In genomic region chr6:112857057-112857456, GRCm38 (mm10) we compare ENCODE assay signal across 17 mouse cellular contexts.
DNase-seq lines count a peak whose midpoint lies in the region; ATAC-seq and TF ChIP-seq lines count a peak whose summit lies in the region.
"Had no signal": no experiment of that assay in that cellular context is flagged by ENCODE, and none has a peak within 500 bp of the region (broad histone marks: within the 10 kb centered on the region; RNA-seq: fewer than 3 reads in every experiment).

No protein-coding gene starts in this region.

- no peak for ATAC-seq in midbrain, postnatal 0 days (ENCODE audit: low FRiP score)
- peak; percentile 60 for ATAC-seq in forebrain, embryonic 16.5 days
- ATAC-seq in hindbrain, postnatal 0 days = peak; percentile 49
- peak; percentile 49 for ATAC-seq in neural tube, embryonic 14.5 days (ENCODE audit: low read depth)
- ATAC-seq: intestine, embryonic 15.5 days; liver, embryonic 12.5 days had no signal

- no peaks in the 10 kb centered on the region for H3K27me3 ChIP-seq in midbrain, embryonic 10.5 days (ENCODE audit: low read depth, poor library complexity, severe bottlenecking)
- H3K27me3 ChIP-seq in midbrain, postnatal 0 days (ENCODE audit: insufficient read depth, low read length) = no peaks in the 10 kb centered on the region
- H3K27me3 ChIP-seq in forebrain, embryonic 16.5 days (replicated peaks; ENCODE audit: control insufficient read depth, insufficient read depth, low read length) = no peaks in the 10 kb centered on the region
- H3K27me3 ChIP-seq in hindbrain, postnatal 0 days (ENCODE audit: insufficient read depth, low read length) = no peaks in the 10 kb centered on the region
- H3K27me3 ChIP-seq in neural tube, embryonic 14.5 days (ENCODE audit: control insufficient read depth, insufficient read depth, low read length) = no peaks in the 10 kb centered on the region
- H3K27me3 ChIP-seq: CH12.LX; intestine, embryonic 15.5 days; liver, embryonic 12.5 days; lung, embryonic 15.5 days had no signal

- 66% methylated on average over 6 of the region's 6 CpGs for WGBS in midbrain, embryonic 10.5 days
- 15% methylated on average over 6 of the region's 6 CpGs for WGBS in midbrain, postnatal 0 days
- WGBS in forebrain, embryonic 16.5 days = 16% methylated on average over 6 of the region's 6 CpGs
- 6% methylated on average over 6 of the region's 6 CpGs for WGBS in hindbrain, postnatal 0 days
- WGBS in neural tube, embryonic 14.5 days = 10% methylated on average over 6 of the region's 6 CpGs

- no peak overlapping the region for H3K9ac ChIP-seq in midbrain, postnatal 0 days (replicated peaks; ENCODE audit: low read length, poor library complexity, severe bottlenecking)
- H3K9ac ChIP-seq in forebrain, embryonic 16.5 days (replicated peaks; ENCODE audit: low read depth, low read length) = no peak overlapping the region
- H3K9ac ChIP-seq in hindbrain, postnatal 0 days (replicated peaks; ENCODE audit: low read length) = no peak overlapping the region
- no peak overlapping the region for H3K9ac ChIP-seq in neural tube, embryonic 14.5 days (replicated peaks; ENCODE audit: low read depth, low read length)
- H3K9ac ChIP-seq: intestine, embryonic 15.5 days; liver, embryonic 12.5 days; lung, embryonic 15.5 days had no signal

- no peak for DNase-seq in midbrain, embryonic 10.5 days (ENCODE audit: low spot score)
- no peak for DNase-seq in midbrain, postnatal 0 days (ENCODE audit: low spot score)
- DNase-seq in hindbrain, postnatal 0 days (ENCODE audit: low spot score) = no peak
- no peak for DNase-seq in kidney, postnatal 10 days
- no peak for DNase-seq in T-cell, adult 2 months (ENCODE audit: low spot score)
- DNase-seq in kidney, postnatal 25 days = no peak
- DNase-seq: cerebellum, postnatal 25 days; heart, postnatal 14 days; right cerebral cortex, postnatal 25 days had no signal

- H3K4me3 ChIP-seq in midbrain, embryonic 10.5 days = no peak overlapping the region
- H3K4me3 ChIP-seq in midbrain, postnatal 0 days (ENCODE audit: low read depth, low read length) = no peak overlapping the region
- no peak overlapping the region for H3K4me3 ChIP-seq in forebrain, embryonic 16.5 days (replicated peaks; ENCODE audit: low read length)
- H3K4me3 ChIP-seq in hindbrain, postnatal 0 days (ENCODE audit: low read length) = no peak overlapping the region
- H3K4me3 ChIP-seq in neural tube, embryonic 14.5 days (ENCODE audit: low read depth, low read length) = no peak overlapping the region
- H3K4me3 ChIP-seq: heart, embryonic 10.5 days; intestine, embryonic 15.5 days; limb, embryonic 10.5 days; liver, embryonic 12.5 days; lung, embryonic 15.5 days had no signal

- no peak overlapping the region for H3K4me2 ChIP-seq in midbrain, postnatal 0 days (ENCODE audit: low read depth, low read length, poor library complexity, severe bottlenecking)
- no peak overlapping the region for H3K4me2 ChIP-seq in forebrain, embryonic 16.5 days (ENCODE audit: low read length)
- H3K4me2 ChIP-seq in hindbrain, postnatal 0 days (ENCODE audit: low read depth, low read length) = no peak overlapping the region
- H3K4me2 ChIP-seq in neural tube, embryonic 14.5 days (ENCODE audit: low read depth, low read length) = no peak overlapping the region
- H3K4me2 ChIP-seq: intestine, embryonic 15.5 days; liver, embryonic 12.5 days; lung, embryonic 15.5 days had no signal

- peak overlapping the region; percentile 46 for H3K27ac ChIP-seq in midbrain, embryonic 10.5 days (replicated peaks)
- no peak overlapping the region for H3K27ac ChIP-seq in midbrain, postnatal 0 days (ENCODE audit: low read depth, low read length)
- no peak overlapping the region for H3K27ac ChIP-seq in forebrain, embryonic 16.5 days (ENCODE audit: low read length)
- 0 out of 2 replicates have a peak overlapping the region, but pooled peaks have one; percentile 0 for H3K27ac ChIP-seq in hindbrain, postnatal 0 days
- no peak overlapping the region for H3K27ac ChIP-seq in neural tube, embryonic 14.5 days (ENCODE audit: low read depth, low read length)
- H3K27ac ChIP-seq: heart, embryonic 10.5 days; intestine, embryonic 15.5 days; limb, embryonic 10.5 days; liver, embryonic 12.5 days; lung, embryonic 15.5 days had no signal

- no peak for TF ChIP-seq CTCF in midbrain, postnatal 0 days (IDR thresholded peaks at IDR 0.05)
- TF ChIP-seq CTCF in hindbrain, postnatal 0 days (IDR thresholded peaks at IDR 0.05; ENCODE audit: low read depth) = no peak

- peaks cover 18% of the 10 kb centered on the region for H3K36me3 ChIP-seq in midbrain, embryonic 10.5 days
- H3K36me3 ChIP-seq in midbrain, postnatal 0 days (ENCODE audit: insufficient read depth, low read length) = no peaks in the 10 kb centered on the region
- H3K36me3 ChIP-seq in forebrain, embryonic 16.5 days (ENCODE audit: control insufficient read depth, insufficient read depth) = no peaks in the 10 kb centered on the region
- no peaks in the 10 kb centered on the region for H3K36me3 ChIP-seq in hindbrain, postnatal 0 days (ENCODE audit: insufficient read depth, low read length)
- H3K36me3 ChIP-seq in neural tube, embryonic 14.5 days (ENCODE audit: control insufficient read depth, insufficient read depth, low read length) = no peaks in the 10 kb centered on the region
- H3K36me3 ChIP-seq: heart, embryonic 10.5 days; intestine, embryonic 15.5 days; limb, embryonic 10.5 days; liver, embryonic 12.5 days; lung, embryonic 15.5 days had no signal

- peaks cover 63% of the 10 kb centered on the region for H3K4me1 ChIP-seq in midbrain, embryonic 10.5 days
- peaks cover 4% of the 10 kb centered on the region; the same call in 1 of the 2 replicates for H3K4me1 ChIP-seq in midbrain, postnatal 0 days (ENCODE audit: insufficient read depth, low read length)
- peaks cover 19% of the 10 kb centered on the region for H3K4me1 ChIP-seq in forebrain, embryonic 16.5 days (replicated peaks; ENCODE audit: control insufficient read depth, insufficient read depth, low read length)
- H3K4me1 ChIP-seq in hindbrain, postnatal 0 days (ENCODE audit: insufficient read depth, low read length) = peaks cover 15% of the 10 kb centered on the region; the same call in 1 of the 2 replicates
- H3K4me1 ChIP-seq in neural tube, embryonic 14.5 days (ENCODE audit: control insufficient read depth, insufficient read depth, low read length) = peaks cover 15% of the 10 kb centered on the region
- H3K4me1 ChIP-seq: intestine, embryonic 15.5 days; liver, embryonic 12.5 days; lung, embryonic 15.5 days had no signal

- H3K9me3 ChIP-seq in midbrain, embryonic 10.5 days (replicated peaks) = no peaks in the 10 kb centered on the region
- no peaks in the 10 kb centered on the region for H3K9me3 ChIP-seq in midbrain, postnatal 0 days (ENCODE audit: low read length)
- no peaks in the 10 kb centered on the region for H3K9me3 ChIP-seq in forebrain, embryonic 16.5 days (ENCODE audit: control insufficient read depth, low read length)
- H3K9me3 ChIP-seq in hindbrain, postnatal 0 days (ENCODE audit: low read length) = no peaks in the 10 kb centered on the region
- no peaks in the 10 kb centered on the region for H3K9me3 ChIP-seq in neural tube, embryonic 14.5 days (ENCODE audit: control insufficient read depth, low read length)
- H3K9me3 ChIP-seq: heart, embryonic 10.5 days; intestine, embryonic 15.5 days; limb, embryonic 10.5 days; liver, embryonic 12.5 days; lung, embryonic 15.5 days had no signal

Comparison
In these comparisons a context has a peak if more than half of its experiments do, and no peak if none do; other contexts are left out.
1. H3K27ac ChIP-seq: peak in midbrain, embryonic 10.5 days (single experiment) and hindbrain, postnatal 0 days (single experiment); none in midbrain, postnatal 0 days (single experiment), forebrain, embryonic 16.5 days (single experiment) and neural tube, embryonic 14.5 days (single experiment).